Mouse (Mus musculus) T-helper 1 cell (primary cell): ENCODE measurements around the gene Tnfrsf19.

Experiments
- in situ Hi-C: fragments of 300-600 bp; cut with MboI, MseI; formaldehyde crosslinking; loops from one replicate; pipeline ENCODE4 v1.15.1; 2025; ENCODE audit warnings: high pct_unique_total_duplicates

The Tnfrsf19 gene

DNA sequence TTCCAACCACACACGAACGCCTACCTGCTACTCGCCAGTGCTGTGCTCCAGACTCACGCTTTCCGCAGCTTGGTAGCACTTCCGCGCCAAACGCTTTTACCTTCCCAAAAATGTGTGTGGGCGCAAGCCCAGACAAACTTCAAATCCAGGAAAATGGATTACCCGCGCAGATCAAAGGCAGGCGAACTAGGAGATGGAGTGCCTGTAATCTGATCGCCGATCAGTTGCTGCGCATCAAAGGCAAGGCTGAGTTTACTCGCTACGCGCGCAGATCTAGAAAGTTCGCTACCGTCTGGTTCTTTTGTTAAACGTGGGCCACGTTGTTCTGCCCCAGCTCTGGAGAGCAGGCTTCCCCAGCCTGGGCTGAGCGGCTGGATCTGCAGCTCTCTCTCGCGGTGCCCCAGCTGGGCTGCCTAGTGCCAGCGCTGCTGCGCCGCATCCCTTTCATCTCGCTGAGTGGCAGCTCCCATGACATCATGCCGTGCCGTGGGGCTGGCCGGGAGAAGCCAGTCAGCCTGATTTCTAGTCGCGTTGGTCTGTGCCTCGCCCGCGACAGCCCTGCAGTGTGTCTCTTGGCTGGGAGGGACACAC is at the start of gene Tnfrsf19:
Gene Tnfrsf19 (minus strand): TSS at position 400 of the 591 bp plus-strand sequence.
- in situ Hi-C loops = no loop called here

DNA sequence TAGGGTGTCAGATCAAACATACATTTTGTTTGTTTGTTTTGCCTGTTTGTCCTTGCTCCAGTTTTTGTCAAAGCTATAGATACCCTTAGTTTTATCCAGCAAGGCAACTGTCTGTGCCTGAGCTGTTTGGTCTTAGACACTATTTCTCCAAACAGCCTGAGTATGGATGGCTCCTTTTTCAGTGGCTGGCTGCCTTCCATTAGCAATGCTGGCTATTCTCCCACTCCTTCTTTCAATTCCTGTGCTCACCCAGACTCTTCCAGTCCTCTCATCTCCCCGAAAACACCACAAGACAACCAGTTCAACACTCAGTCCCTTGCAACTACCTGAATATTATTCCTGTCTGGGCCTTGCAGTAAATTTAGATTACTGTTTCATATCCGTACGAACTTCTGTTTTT is 45.8 kb upstream of the Tnfrsf19 start:
- in situ Hi-C loops = loop anchor here (10.0 kb wide), 1 partner anchor 523 kb away; no protein-coding TSS in a partner anchor

DNA sequence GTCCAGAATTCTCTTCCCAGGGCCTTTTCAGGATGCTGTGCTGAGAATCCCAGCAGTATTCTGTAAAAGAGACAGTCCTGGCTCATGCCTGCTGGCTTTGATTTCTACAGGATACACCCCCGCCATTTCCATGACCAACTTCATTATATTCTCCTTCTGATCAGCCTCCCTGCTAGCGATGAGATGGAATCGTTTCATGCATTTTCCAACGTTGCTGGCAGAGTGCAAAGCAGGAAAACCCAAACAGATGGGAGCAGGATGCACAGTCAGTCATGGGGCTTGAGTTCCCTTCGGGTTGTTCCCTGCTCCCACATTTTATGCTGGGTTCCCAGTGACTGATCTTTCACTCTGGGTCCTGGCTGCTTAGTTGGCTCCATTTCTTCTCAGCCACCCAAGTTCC is 44.7 kb upstream of the Tnfrsf19 start:
- in situ Hi-C loops = loop anchor here (10.0 kb wide), 1 partner anchor 524 kb away; no protein-coding TSS in a partner anchor

DNA sequence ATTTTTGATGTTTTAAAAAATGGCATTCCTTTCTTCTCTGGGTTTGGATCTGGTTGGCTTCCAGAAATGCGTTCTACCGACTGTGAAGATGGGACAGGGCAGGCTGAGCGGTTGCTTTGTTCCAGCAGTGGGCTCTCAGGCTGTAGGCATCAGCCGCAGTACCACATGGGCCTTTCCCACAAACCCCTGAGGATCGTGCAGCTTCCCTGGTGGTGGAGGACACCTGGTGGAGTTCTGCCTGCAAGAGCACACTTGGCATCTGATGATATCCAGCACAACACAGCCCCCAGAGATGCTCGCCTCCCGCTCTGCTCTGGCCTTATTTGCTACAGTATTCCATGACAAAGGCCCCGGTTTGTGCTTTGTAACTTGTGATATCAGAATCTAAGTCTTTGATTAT is 41.9 kb upstream of the Tnfrsf19 start:
- in situ Hi-C loops = no loop called here

DNA sequence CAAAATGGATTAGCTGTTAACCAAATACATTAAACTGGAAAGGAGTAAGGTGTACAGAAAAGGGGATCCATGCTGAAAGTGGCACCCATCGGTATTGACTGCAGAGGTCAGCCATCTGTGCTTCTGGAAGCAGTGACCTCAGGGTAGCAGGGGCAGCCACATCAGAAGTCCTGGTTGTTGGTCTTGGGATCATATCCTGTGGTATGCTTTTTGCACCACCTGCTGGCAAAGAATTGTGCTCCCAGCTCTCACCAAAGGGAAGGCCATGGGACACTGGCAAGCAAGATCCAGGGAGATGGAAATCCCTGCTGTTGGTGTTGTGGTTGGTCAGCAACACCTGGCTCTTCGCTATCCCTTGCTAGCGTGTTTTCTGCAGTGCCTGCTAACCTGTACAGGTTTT is 39.0 kb upstream of the Tnfrsf19 start:
- in situ Hi-C loops = no loop called here

DNA sequence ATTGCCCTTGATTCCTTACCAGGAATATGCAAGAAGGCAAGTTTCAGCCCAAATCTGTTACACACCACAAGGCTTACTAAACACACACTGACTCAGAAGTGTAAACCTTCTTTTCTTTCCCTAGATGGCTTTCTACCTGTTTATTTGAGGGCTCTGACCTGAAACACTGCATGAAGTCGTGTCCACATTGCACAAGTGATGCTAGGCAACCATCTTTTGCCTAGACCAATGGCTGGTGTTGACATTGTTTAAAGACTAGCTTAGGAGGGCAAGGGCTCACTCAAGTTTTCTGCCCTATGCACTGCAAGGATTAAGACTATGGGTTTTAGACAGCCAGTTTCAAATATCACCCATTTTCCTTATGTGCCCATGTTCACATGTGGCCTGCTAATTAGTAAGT is 23.3 kb upstream of the Tnfrsf19 start:
- in situ Hi-C loops = no loop called here

DNA sequence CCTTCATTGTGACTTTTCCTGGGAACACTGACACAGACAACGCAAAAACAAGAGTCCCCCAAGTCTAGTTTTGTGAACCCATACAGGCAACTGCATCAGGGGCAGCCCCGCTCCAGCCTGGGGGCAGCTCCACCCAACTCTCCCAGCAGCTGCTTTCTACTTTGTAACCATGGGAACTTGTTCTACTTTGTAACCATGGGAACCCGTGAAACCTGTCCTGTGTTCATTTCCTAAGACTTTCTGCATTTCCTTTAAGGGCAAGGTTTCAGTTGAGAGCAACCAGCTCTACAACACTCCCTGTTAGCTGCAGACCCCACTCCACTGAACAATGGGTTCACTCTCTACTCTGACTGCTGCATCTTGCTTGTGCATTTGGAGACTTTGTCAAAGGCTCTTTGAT is 15.4 kb upstream of the Tnfrsf19 start:
- in situ Hi-C loops = no loop called here

DNA sequence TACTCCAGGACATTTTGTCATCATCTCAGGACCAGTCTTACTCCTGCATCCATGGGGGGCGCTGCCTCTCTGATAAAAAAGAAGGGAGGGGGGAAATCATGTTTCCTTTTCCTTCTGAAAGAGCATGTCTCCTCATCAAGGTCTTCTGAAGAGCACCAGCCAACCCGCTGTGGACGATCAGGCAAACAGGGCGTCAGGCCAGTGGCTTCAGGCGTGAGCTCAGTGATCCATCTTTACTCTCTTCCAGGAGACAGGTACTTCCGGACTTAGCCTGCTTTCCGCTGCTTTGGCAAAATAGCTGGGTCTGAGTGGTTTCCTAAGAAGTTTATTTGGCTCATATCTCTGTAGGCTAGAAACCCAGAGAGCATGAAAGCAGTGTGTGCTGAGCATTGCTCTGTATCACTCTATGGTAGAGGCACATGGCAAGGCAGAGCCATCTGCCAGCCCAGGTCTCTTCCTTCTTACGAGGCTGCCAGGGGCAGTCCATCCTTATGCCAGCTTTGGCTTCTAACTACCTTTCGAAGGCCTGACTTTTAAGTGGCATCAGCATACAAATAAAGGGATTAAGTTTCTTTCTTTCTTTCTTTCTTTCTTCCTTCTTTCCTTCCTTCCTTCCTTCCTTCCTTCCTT is 13.1 kb upstream of the Tnfrsf19 start:
- in situ Hi-C loops = no loop called here

DNA sequence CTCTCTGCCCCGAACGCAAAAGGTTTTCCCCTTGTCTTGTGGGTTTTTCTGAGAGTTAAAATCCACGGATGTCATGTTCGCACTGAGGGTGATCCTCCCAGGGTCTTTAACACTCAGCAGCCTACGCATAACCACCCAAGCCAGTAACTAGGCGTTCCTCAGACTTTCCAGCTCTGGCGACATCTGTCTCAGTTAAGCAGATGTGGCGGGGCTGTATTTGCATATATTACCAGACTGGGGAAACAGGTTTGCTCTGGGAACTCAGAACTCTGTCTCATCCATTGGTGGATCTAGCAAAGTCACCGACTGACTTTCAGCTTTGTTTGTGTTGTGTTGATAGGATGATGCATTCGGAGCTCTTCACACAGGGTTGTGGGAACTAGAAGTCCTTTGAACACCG is 10.7 kb upstream of the Tnfrsf19 start:
- in situ Hi-C loops = no loop called here

DNA sequence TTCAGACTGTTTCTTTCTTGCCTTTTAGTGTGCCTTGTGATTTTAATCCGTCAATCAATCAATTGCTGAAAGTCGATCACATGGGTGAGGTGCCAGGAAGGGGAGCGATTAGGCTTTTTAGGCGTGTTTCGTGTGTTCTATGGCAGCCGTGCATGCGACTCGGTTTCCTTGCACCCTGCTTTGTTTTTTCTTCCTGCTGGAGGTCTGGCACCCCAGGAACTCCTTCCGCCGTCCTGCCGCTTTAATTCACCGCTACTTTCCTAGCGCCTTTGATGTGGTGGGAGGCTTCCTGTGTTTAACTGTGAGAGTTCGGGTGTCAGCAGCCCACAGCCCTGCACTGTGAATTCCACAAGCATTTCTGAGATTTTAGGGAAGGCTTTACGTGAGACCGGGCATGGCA is 10.2 kb upstream of the Tnfrsf19 start:
- in situ Hi-C loops = no loop called here

DNA sequence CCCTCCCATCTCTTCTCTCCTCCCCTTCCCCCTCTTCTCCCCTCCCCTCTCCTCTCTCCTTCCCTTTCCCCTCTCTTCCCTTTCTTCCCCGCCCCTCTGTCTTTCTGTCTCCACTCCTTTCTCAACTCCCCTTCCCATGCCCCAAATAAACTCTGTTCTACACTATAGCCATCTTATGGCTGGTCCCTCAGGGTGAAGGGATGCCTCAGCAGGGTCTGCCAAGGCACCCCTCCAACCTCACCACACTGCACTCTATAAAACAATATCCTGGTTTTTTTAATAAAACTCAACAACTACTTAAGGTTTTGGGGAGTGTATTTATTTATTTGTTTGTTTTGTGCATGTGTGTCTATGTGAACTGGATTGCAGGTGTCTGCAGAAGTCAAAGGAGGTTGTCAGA is 9.6 kb upstream of the Tnfrsf19 start:
- in situ Hi-C loops = no loop called here

DNA sequence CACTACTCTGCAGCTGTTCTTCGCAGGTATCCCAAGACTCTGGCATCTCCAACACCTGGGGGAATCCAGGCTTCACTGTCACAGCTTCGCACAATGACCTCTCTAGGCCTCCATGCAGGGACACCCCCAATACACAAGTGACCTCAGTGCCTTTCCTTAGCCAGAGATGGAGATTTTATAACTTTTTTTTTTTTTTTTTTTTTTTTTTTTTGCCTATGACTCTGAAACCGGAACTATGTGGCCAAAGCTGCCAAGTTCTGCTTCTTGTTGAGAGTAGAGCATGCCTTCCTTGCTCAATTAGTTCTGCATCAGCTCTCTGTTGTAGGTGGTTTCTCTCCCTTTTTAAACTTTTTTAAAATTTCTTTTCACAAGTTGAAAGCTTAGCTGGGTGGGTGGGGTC is 5.9 kb upstream of the Tnfrsf19 start:
- in situ Hi-C loops = no loop called here

DNA sequence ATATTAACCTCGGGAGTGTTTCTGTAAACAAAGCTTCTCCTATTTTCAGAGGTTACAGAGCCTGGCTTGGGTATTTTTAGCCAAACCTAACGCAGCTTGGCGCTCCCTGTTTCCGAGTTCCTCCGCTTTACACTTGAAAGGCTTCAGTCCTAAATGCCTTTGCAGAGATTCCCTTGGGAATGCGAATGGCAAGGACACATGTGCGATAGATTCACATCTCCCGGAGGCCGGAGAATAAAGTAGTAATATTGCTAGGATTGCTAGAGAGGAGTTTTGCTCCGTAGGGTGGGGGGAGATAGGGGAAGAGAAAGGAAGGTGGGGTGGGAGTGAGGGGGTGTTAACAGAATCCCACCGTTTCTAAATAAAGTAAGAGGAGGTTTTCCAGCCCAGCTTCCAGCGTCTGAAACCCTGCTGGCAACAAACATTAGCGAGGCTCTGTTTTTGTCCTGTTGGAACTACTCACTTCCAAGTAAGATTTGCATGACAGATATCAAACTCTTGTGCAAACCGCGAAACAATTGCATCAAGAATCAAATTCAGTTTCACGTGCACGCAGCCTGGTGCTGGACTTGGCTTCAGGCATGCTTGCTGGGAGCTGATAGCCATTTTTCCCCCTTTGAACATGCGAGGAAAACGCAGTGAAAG is 722 bp downstream of the Tnfrsf19 start:
- in situ Hi-C loops = no loop called here

DNA sequence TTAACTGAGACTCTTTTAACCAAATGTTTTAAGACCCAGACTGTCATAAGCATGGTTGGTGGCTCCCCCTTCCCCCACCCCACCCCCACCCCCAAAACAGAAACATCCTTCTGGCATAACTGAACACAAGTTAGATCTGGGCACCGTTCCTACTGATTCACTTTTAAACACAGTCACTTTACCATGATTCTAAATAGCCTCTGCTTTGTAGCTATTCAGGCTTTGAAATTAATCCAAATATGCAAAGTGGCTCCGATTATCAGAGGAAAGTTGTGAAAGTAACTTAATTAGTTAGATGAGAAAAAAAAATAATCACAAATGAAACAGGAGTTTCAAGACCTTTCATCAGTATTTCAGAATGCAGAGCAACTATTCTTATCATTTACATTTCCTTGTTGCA is 2.0 kb downstream of the Tnfrsf19 start:
- in situ Hi-C loops = loop anchor here (5.0 kb wide), 1 partner anchor 37 kb away; no protein-coding TSS in a partner anchor

DNA sequence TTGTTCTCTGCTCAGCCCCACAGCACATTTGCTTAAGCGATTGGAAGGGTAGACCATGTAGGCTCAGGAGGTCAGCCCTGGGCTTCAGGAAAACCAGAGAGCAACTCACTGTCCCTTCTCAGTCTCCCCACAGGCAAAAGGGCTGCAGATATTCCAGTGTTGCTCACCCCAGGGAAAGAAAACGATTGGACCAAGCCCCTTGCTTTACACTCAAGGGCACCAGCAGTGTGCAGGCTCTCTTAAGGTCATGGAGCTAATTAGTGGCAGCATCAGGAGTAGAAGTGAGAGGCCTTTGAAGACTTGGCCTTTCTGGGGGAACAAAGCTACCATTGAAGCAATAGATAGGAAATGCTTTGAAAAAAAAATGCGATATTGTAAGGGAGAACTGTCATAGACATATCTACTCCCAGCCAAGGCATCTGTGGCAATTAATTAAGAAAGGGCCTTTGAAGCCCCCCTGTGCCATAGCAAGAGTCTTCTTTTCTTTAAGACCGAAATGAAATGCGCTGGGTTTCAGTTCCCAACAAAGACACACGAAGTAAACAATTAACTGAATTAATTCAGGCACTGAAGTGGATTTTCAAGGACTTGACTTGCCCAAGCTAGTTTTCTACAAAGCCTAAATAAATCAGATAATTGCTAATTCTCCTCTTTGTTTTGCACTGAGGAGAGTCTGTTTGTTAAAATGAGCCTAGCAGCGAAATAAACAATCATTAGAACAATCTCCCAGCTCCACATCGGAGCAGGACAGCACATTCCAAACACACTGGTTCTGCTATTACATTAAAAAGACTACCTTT is 2.6 kb downstream of the Tnfrsf19 start:
- in situ Hi-C loops = loop anchor here (5.0 kb wide), 1 partner anchor 36 kb away; no protein-coding TSS in a partner anchor

DNA sequence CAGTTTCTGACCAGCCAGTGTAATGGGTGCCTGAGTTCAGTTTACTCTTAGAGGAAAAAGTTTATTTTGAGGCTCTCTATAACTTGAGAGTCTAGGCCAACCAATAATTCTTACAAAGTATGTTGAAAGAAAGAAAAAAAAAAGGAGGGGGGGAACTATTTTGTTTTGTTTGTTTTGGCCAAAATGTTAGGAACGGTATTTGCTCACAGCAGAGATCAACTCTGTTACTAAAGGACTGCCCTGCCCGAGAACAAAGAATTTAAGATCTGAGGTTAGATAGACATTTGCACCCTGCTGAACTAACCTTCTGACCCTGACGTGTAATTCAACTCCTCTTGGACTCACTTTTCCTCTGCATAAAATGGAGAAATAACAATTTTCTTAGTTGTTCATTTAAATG is 4.0 kb downstream of the Tnfrsf19 start:
- in situ Hi-C loops = loop anchor here (5.0 kb wide), 1 partner anchor 35 kb away; no protein-coding TSS in a partner anchor

DNA sequence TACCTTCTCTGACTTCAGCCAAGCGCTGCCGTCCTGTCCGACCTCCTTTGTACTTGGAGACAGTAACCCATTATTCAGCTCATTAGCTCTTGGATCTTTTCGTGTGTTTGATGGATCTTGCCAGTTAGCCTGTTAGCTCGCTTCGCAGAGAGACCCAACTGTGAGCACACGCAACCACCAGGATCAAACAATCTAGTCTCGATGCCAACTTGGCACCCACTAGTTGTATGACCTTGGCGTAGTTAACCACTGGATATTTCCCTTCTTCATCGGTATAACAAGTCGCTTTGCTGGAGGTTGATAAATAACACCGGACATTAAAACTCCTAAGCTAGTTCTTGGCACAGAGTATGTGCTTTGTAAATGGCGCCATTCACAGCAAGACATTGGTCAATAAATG is 6.1 kb downstream of the Tnfrsf19 start:
- in situ Hi-C loops = loop anchor here (5.0 kb wide), 1 partner anchor 33 kb away; no protein-coding TSS in a partner anchor

DNA sequence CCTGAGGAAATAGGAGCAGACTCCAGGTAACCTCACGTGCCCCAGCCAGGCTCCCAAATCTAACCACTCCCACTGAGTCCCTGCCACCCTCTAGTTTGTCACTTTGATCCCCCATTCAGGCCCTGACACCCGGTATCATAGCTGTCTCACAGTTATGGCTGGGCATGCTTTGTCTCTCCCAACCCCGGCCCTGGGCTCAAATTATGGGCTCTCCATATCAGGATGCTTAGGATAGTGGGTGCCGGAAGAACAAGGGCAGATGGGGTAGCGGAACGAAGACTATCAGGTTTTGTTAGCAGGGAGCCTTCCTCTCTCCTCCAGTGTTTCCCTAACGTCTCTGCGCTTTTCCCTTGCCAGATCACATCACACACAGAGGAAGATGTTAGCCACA is 8.2 kb downstream of the Tnfrsf19 start:
- in situ Hi-C loops = no loop called here

DNA sequence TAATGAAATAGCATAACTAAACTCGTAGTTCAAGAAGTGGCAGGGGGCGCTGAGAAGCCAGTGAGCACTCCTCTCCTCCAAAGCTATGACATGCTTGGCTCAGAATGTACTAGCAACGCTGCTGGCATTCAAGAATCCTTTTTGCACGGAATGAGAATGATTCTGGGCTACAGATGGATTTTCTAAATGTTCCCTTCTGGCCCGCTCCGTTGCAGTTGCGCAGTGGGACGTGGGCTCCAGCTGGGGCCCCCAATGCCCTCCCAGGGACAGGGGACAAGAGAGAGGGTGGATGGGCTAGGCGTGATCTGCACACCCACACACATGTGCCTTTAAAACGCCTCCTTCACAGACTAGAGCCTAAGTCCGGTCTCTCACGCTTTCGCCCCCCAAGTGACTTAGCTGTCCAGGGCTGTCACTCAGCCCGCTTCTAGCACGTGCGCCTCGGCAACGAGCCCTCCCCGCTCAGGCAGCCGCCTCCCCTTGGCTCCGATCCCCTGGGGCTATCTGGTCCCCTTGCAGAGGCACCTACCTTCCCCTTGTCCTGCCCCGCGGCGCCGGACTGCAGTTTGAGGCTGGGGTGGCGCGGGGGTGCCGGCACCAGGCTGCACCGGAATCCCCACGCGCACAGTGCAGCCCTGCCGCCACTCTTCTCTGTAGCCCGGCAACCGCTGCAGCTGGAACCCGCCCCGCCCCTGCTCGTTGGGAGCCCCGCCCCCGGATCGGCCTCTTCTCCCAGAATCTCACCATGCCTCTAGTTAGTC is 8.8 kb downstream of the Tnfrsf19 start:
- in situ Hi-C loops = no loop called here

DNA sequence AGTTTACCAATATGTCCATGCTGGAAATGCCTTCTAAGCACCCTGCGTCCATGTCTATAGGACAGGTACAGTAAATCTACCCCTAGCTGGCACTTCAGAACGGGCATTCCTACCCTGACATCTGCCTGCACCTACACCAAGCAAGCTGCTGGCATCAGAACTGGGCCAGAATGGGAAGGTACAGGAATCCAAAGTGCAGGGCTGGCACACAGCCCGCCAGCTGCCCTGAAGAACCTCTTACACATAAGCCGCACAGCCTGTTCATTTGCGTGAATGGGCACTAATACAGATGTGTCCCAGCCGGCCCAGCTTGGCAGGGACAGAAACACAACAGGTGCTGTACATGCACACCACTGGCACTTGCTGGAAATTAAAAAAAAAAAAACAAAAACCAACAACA is 15.9 kb downstream of the Tnfrsf19 start:
- in situ Hi-C loops = no loop called here

DNA sequence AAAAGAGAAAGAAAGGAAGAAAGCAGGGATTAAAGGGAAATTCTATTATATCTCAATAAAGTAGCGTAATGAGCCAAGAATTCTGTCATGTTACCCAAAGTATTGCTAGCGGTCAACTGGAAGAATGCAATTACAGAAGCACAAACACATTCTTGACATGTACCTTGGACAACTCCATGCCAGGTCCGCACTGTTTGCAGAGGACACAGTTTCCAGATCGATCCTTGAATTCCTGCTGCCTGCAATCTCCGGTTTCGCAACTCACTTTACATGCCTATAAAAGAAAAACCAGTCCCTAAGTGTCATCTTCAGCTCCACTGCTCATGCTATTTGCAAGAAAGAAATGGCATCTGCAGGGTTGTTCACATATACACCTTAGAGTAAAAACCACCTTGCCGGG is 22.3 kb downstream of the Tnfrsf19 start:
- in situ Hi-C loops = no loop called here
